Mouse (Mus musculus) G1E (cell line): Measurements from ENCODE around the gene Metap2. TPM values are rescaled to one million over a fixed set of nuclear protein-coding genes. Genes with fewer than 3 reads are reported as not detected.
"Not testable (repeated sequence)": the region's sequence is repeated elsewhere in the genome, so short reads cannot be mapped to it uniquely, and the experiment has no call there.

Experiments used
- ATAC-seq: 2 replicates; pipeline ENCODE4 v1.8.0; 2016; ENCODE audit warnings: mild to moderate bottlenecking; ENCODE audit not compliant: insufficient number of reproducible peaks, poor library complexity, low FRiP score, severe bottlenecking; ENCODE audit errors: extremely low read depth
- DNase-seq: peaks from one replicate; pipeline ENCODE4 v3.0.0; 2012; ENCODE audit warnings: low spot score
- H3K27me3 ChIP-seq: 2 replicates; pipeline ENCODE4 v1.6.1; 2012; ENCODE audit warnings: mild to moderate bottlenecking, low read length, inconsistent platforms; ENCODE audit not compliant: insufficient read depth
- H3K36me3 ChIP-seq: replicated peaks from 2 replicates; pipeline ENCODE3; 2012; ENCODE audit warnings: mild to moderate bottlenecking, inconsistent platforms
- H3K4me1 ChIP-seq: 2 replicates; pipeline ENCODE4 v1.6.1; 2012; ENCODE audit warnings: low read depth, low read length, inconsistent platforms, mixed read lengths; ENCODE audit not compliant: insufficient read depth
- H3K4me3 ChIP-seq: 2 replicates; pipeline ENCODE4 v1.5.1; 2012; ENCODE audit warnings: low read depth, mild to moderate bottlenecking, inconsistent platforms, low read length, moderate library complexity, mixed read lengths
- H3K9me3 ChIP-seq: replicated peaks from 2 replicates; pipeline ENCODE4 v1.6.1; 2012; ENCODE audit warnings: inconsistent platforms
- CTCF ChIP-seq: IDR thresholded peaks from 2 replicates; pipeline ENCODE4 v1.5.1; 2012; ENCODE audit warnings: low read depth, low read length, inconsistent platforms, mixed read lengths
- GATA1 ChIP-seq: IDR thresholded peaks from 2 replicates; pipeline ENCODE4 v1.6.1; 2012; ENCODE audit warnings: borderline replicate concordance, low read length, inconsistent platforms, mixed read lengths
- GATA2 ChIP-seq: IDR thresholded peaks from 2 replicates; pipeline ENCODE4 v1.6.1; 2012; ENCODE audit warnings: low read depth, low read length, inconsistent platforms, borderline replicate concordance
- POLR2AphosphoS5 ChIP-seq: IDR thresholded peaks from 2 replicates; pipeline ENCODE4 v1.6.1; 2012; ENCODE audit warnings: low read depth, low read length, inconsistent platforms; ENCODE audit not compliant: insufficient replicate concordance
- TAL1 ChIP-seq: conservative IDR thresholded peaks from 2 replicates; pipeline ENCODE4 v1.6.1; 2012; ENCODE audit warnings: low read depth, low read length, inconsistent platforms, mixed read lengths
- polyA plus RNA-seq: library from polyadenylated mRNA; stranded (reverse); fragments of >175 nt; gene quantifications from 2 replicates; pipeline ENCODE4 v1.2.3, GENCODE M21; 2012
- total RNA-seq, 2 experiments: library from RNA; stranded (forward) in 1 of 2; stranded (reverse) in 1 of 2; fragments of 200-1000 nt in 1 of 2; fragments of >200 nt in 1 of 2; fragmentation: Nextera tagmentation in 1 of 2; gene quantifications; 2 replicates each; pipeline ENCODE4 v1.2.3; 2014 to 2017

Metap2 gene
- total and polyA plus RNA-seq, 3 experiments: 523 to 963 (median 728) TPM

GRCm38 (mm10) chr10:93812774-93813415 is 84.0 kb downstream of the Metap2 start:
- no peak for DNase-seq
- no peak for ATAC-seq
- H3K4me3 ChIP-seq: no peak overlapping the region
- H3K27me3 ChIP-seq: peaks cover 18% of the 10 kb centered on the region
- H3K4me1 ChIP-seq: no peaks in the 10 kb centered on the region
- H3K36me3 ChIP-seq: no peaks in the 10 kb centered on the region
- TF ChIP-seq TAL1 (no peak), GATA1 (no peak), CTCF (peak; percentile 37; the same call in 1 of the 2 replicates), POLR2AphosphoS5 (no peak)
- peaks cover 3% of the 10 kb centered on the region; the same call in 1 of the 2 replicates for H3K9me3 ChIP-seq

- ATAC-seq (no peak), DNase-seq (no peak)
- TF ChIP-seq GATA2: no peak
- no peak for TF ChIP-seq POLR2AphosphoS5
- no peak for TF ChIP-seq GATA1
- no peak for TF ChIP-seq TAL1
- no peak for TF ChIP-seq CTCF
- peaks cover 14% of the 10 kb centered on the region for H3K27me3 ChIP-seq
- no peaks in the 10 kb centered on the region for H3K36me3 ChIP-seq
- no peaks in the 10 kb centered on the region for H3K4me1 ChIP-seq
- peaks cover 3% of the 10 kb centered on the region; the same call in 1 of the 2 replicates for H3K9me3 ChIP-seq
- no peak overlapping the region for H3K4me3 ChIP-seq
Measured at GRCm38 (mm10) chr10:93812098-93812497, 84.8 kb downstream of the Metap2 start.

GRCm38 (mm10) chr10:93810590-93811185 is 86.2 kb downstream of the Metap2 start:
- no peak overlapping the region for H3K4me3 ChIP-seq
- DNase-seq: no peak
- H3K27me3 ChIP-seq: peaks cover 14% of the 10 kb centered on the region
- H3K36me3 ChIP-seq: no peaks in the 10 kb centered on the region
- ATAC-seq: no peak
- no peaks in the 10 kb centered on the region for H3K4me1 ChIP-seq
- peaks cover 3% of the 10 kb centered on the region; the same call in 1 of the 2 replicates for H3K9me3 ChIP-seq
- TF ChIP-seq GATA1 (no peak), POLR2AphosphoS5 (no peak), TAL1 (no peak), CTCF (no peak), GATA2 (no peak)

GRCm38 (mm10) chr10:93809438-93809837 is 87.5 kb downstream of the Metap2 start:
- H3K27me3 ChIP-seq: peaks cover 14% of the 10 kb centered on the region
- ATAC-seq, H3K9me3 ChIP-seq, DNase-seq, H3K36me3 ChIP-seq, H3K4me1 ChIP-seq, H3K4me3 ChIP-seq: not testable (repeated sequence)

Other genes with a start within 250 kb of the Metap2 start
- gene Usp44, start 65.5 kb downstream of the Metap2 start, total RNA-seq (2014; fragmentation: Nextera tagmentation): 13.7 and 15.0 TPM in 2 replicates
- gene Usp44, start 65.5 kb downstream of the Metap2 start, total RNA-seq (2017): 5.1 and 6.2 TPM in 2 replicates
- gene Usp44, start 65.5 kb downstream of the Metap2 start, polyA plus RNA-seq: 1.6 and 2.5 TPM in 2 replicates
- gene Vezt, start 138.7 kb upstream of the Metap2 start, total RNA-seq (2014; fragmentation: Nextera tagmentation): 30.6 and 35.7 TPM in 2 replicates
- 13.2 and 13.4 TPM in 2 replicates for gene Vezt, start 138.7 kb upstream of the Metap2 start, total RNA-seq (2017)
- 2.9 and 3.5 TPM in 2 replicates for gene Vezt, start 138.7 kb upstream of the Metap2 start, polyA plus RNA-seq
- 28.3 and 34.5 TPM in 2 replicates for gene Fgd6, start 138.9 kb upstream of the Metap2 start, total RNA-seq (2014; fragmentation: Nextera tagmentation)
- 7.4 and 7.5 TPM in 2 replicates for gene Fgd6, start 138.9 kb upstream of the Metap2 start, total RNA-seq (2017)
- 1.1 and 1.4 TPM in 2 replicates for gene Fgd6, start 138.9 kb upstream of the Metap2 start, polyA plus RNA-seq